ENCODE assay signal across 20 mouse cellular contexts in genomic region chr1:63508801-63509200, GRCm38 (mm10).
A peak's percentile ranks its signal among the peaks of the same experiment; 100 is the strongest.
DNase-seq lines count a peak whose midpoint lies in the region; ATAC-seq and TF ChIP-seq lines count a peak whose summit lies in the region.
"Had no signal": no experiment of that assay in that cellular context is flagged by ENCODE, and none has a peak within 500 bp of the region (broad histone marks: within the 10 kb centered on the region; RNA-seq: fewer than 3 reads in every experiment).

No protein-coding gene starts in this region.

- ATAC-seq in hindbrain, embryonic 14.5 days (ENCODE audit: low FRiP score): peak; percentile 48; the same call in 1 of the 2 replicates
- ATAC-seq in hindbrain, embryonic 12.5 days (ENCODE audit: low FRiP score): no peak
- ATAC-seq in neural tube, embryonic 13.5 days (ENCODE audit: low read depth): peak; percentile 56; the same call in 1 of the 2 replicates
- ATAC-seq in neural tube, embryonic 14.5 days (ENCODE audit: low read depth): peak; percentile 70; the same call in 1 of the 2 replicates
- ATAC-seq: forebrain, postnatal 0 days; inflammation-experienced regulatory T-cells, adult 6 months; intestine, postnatal 0 days had no signal

- H3K27ac ChIP-seq in hindbrain, embryonic 14.5 days: no peak overlapping the region
- H3K27ac ChIP-seq in hindbrain, embryonic 12.5 days: no peak overlapping the region
- H3K27ac ChIP-seq in neural tube, embryonic 13.5 days (replicated peaks): no peak overlapping the region
- H3K27ac ChIP-seq in neural tube, embryonic 14.5 days (ENCODE audit: low read depth, low read length): no peak overlapping the region
- H3K27ac ChIP-seq in thymus, adult 2 months (ENCODE audit: control insufficient read depth, insufficient read depth, low read length): no peak overlapping the region
- H3K27ac ChIP-seq: embryonic facial prominence, embryonic 13.5 days; forebrain, embryonic 12.5 days had no signal

- no peaks in the 10 kb centered on the region for H3K27me3 ChIP-seq in hindbrain, embryonic 14.5 days (ENCODE audit: control insufficient read depth, insufficient read depth, low read length)
- no peaks in the 10 kb centered on the region for H3K27me3 ChIP-seq in hindbrain, embryonic 12.5 days
- no peaks in the 10 kb centered on the region for H3K27me3 ChIP-seq in neural tube, embryonic 13.5 days
- H3K27me3 ChIP-seq in neural tube, embryonic 14.5 days (ENCODE audit: control insufficient read depth, insufficient read depth, low read length): no peaks in the 10 kb centered on the region
- no peaks in the 10 kb centered on the region for H3K27me3 ChIP-seq in thymus, adult 2 months (ENCODE audit: control insufficient read depth, insufficient read depth, low read length)
- H3K27me3 ChIP-seq: embryonic facial prominence, embryonic 13.5 days; forebrain, embryonic 12.5 days had no signal

- peaks cover 5% of the 10 kb centered on the region; the same call in 1 of the 2 replicates for H3K4me1 ChIP-seq in hindbrain, embryonic 14.5 days (replicated peaks; ENCODE audit: control insufficient read depth, insufficient read depth, low read length)
- no peaks in the 10 kb centered on the region for H3K4me1 ChIP-seq in hindbrain, embryonic 12.5 days
- 0 out of 2 replicates have a peak, but pooled peaks cover 5% of the 10 kb centered on the region for H3K4me1 ChIP-seq in neural tube, embryonic 13.5 days (replicated peaks)
- H3K4me1 ChIP-seq in neural tube, embryonic 14.5 days (ENCODE audit: control insufficient read depth, insufficient read depth, low read length): no peaks in the 10 kb centered on the region; the same call in 1 of the 2 replicates
- H3K4me1 ChIP-seq in thymus, adult 2 months (replicated peaks; ENCODE audit: control insufficient read depth, insufficient read depth, low read length): no peaks in the 10 kb centered on the region
- H3K4me1 ChIP-seq: embryonic facial prominence, embryonic 13.5 days; forebrain, embryonic 12.5 days had no signal

- H3K4me2 ChIP-seq in hindbrain, embryonic 14.5 days (replicated peaks): no peak overlapping the region
- no peak overlapping the region for H3K4me2 ChIP-seq in hindbrain, embryonic 12.5 days (replicated peaks)
- no peak overlapping the region for H3K4me2 ChIP-seq in neural tube, embryonic 13.5 days
- no peak overlapping the region for H3K4me2 ChIP-seq in neural tube, embryonic 14.5 days (ENCODE audit: low read depth, low read length)
- H3K4me2 ChIP-seq: embryonic facial prominence, embryonic 13.5 days; forebrain, embryonic 12.5 days had no signal

- no peak overlapping the region for H3K9ac ChIP-seq in hindbrain, embryonic 14.5 days
- H3K9ac ChIP-seq in hindbrain, embryonic 12.5 days: no peak overlapping the region
- no peak overlapping the region for H3K9ac ChIP-seq in neural tube, embryonic 13.5 days
- no peak overlapping the region for H3K9ac ChIP-seq in neural tube, embryonic 14.5 days (replicated peaks; ENCODE audit: low read depth, low read length)
- H3K9ac ChIP-seq: embryonic facial prominence, embryonic 13.5 days; forebrain, embryonic 12.5 days; forebrain, postnatal 0 days had no signal

- 55% methylated on average over 4 of the region's 4 CpGs for WGBS in hindbrain, embryonic 14.5 days
- 64% methylated on average over 4 of the region's 4 CpGs for WGBS in hindbrain, embryonic 12.5 days
- WGBS in neural tube, embryonic 13.5 days: 44% methylated on average over 4 of the region's 4 CpGs
- WGBS in neural tube, embryonic 14.5 days: 42% methylated on average over 4 of the region's 4 CpGs
- 71% methylated on average over 4 of the region's 4 CpGs for WGBS in thymus, adult 2 months

- no peak overlapping the region for H3K4me3 ChIP-seq in hindbrain, embryonic 14.5 days (replicated peaks; ENCODE audit: low read length)
- H3K4me3 ChIP-seq in hindbrain, embryonic 12.5 days: no peak overlapping the region
- no peak overlapping the region for H3K4me3 ChIP-seq in neural tube, embryonic 13.5 days
- H3K4me3 ChIP-seq in neural tube, embryonic 14.5 days (ENCODE audit: low read depth, low read length): no peak overlapping the region
- no peak overlapping the region for H3K4me3 ChIP-seq in thymus, adult 2 months (ENCODE audit: control insufficient read depth, insufficient read depth, low read length)
- H3K4me3 ChIP-seq: embryonic facial prominence, embryonic 13.5 days; forebrain, embryonic 12.5 days had no signal

- no peak for TF ChIP-seq CTCF in thymus, adult 2 months (IDR thresholded peaks at IDR 0.05; ENCODE audit: borderline replicate concordance, control insufficient read depth, extremely low read depth, insufficient read depth, low read length, poor library complexity)

- no peak for TF ChIP-seq POLR2A in thymus, adult 2 months (IDR thresholded peaks at IDR 0.05; ENCODE audit: control insufficient read depth, extremely low read depth, insufficient read depth, low read length, poor library complexity)

- H3K9me3 ChIP-seq in hindbrain, embryonic 14.5 days (ENCODE audit: control insufficient read depth, low read length): no peaks in the 10 kb centered on the region
- H3K9me3 ChIP-seq in hindbrain, embryonic 12.5 days (replicated peaks): no peaks in the 10 kb centered on the region
- no peaks in the 10 kb centered on the region for H3K9me3 ChIP-seq in neural tube, embryonic 13.5 days
- no peaks in the 10 kb centered on the region for H3K9me3 ChIP-seq in neural tube, embryonic 14.5 days (ENCODE audit: control insufficient read depth, low read length)
- H3K9me3 ChIP-seq: embryonic facial prominence, embryonic 13.5 days; forebrain, embryonic 12.5 days had no signal

- H3K36me3 ChIP-seq in hindbrain, embryonic 14.5 days (replicated peaks; ENCODE audit: control insufficient read depth, insufficient read depth): no peaks in the 10 kb centered on the region
- no peaks in the 10 kb centered on the region for H3K36me3 ChIP-seq in hindbrain, embryonic 12.5 days
- H3K36me3 ChIP-seq in neural tube, embryonic 13.5 days: no peaks in the 10 kb centered on the region
- no peaks in the 10 kb centered on the region for H3K36me3 ChIP-seq in neural tube, embryonic 14.5 days (ENCODE audit: control insufficient read depth, insufficient read depth, low read length)
- no peaks in the 10 kb centered on the region for H3K36me3 ChIP-seq in thymus, adult 2 months (ENCODE audit: control insufficient read depth, insufficient read depth, low read length)
- H3K36me3 ChIP-seq: embryonic facial prominence, embryonic 13.5 days; forebrain, embryonic 12.5 days had no signal

- no peak for DNase-seq in hindbrain, embryonic 14.5 days (ENCODE audit: low spot score)
- DNase-seq in neural tube, embryonic 10.5 days (ENCODE audit: extremely low spot score, low spot score): no peak
- no peak for DNase-seq in thymus, adult 2 months
- DNase-seq in right cerebral cortex, postnatal 36 days (ENCODE audit: low spot score in 2 of 2): no peak
- DNase-seq: adrenal gland, adult 2 months; adrenal gland, postnatal 36 days; cerebellum, adult 18-20 months; cerebellum, adult 9-11 months; cerebellum, postnatal 36 days; forebrain, postnatal 0 days; gastrocnemius, postnatal 14 days; heart, postnatal 10 days; heart, postnatal 4 days had no signal
